Mouse (Mus musculus) neutrophil, adult 5-6 weeks (primary cell): Measurements from ENCODE around the gene Nr2c1. TPM values are rescaled to one million over a fixed set of nuclear protein-coding genes. Genes with fewer than 3 reads are reported as not detected.

Experiments
- ATAC-seq: fragments of 151-379, 151-347 bp; 2 replicates; pipeline ENCODE4 v1.8.0; 2017; ENCODE audit warnings: mild to moderate bottlenecking, moderate TSS enrichment; ENCODE audit not compliant: insufficient number of reproducible peaks, poor library complexity, low FRiP score, severe bottlenecking; ENCODE audit errors: extremely low read depth
- total RNA-seq: library from RNA; stranded (forward); fragments of 200-1000 nt; gene quantifications from 2 replicates; pipeline ENCODE4 v1.2.3, GENCODE M21; 2017

Gene Nr2c1
- total RNA-seq, 1 experiment from 2014 or later: 3.3 TPM

DNA sequence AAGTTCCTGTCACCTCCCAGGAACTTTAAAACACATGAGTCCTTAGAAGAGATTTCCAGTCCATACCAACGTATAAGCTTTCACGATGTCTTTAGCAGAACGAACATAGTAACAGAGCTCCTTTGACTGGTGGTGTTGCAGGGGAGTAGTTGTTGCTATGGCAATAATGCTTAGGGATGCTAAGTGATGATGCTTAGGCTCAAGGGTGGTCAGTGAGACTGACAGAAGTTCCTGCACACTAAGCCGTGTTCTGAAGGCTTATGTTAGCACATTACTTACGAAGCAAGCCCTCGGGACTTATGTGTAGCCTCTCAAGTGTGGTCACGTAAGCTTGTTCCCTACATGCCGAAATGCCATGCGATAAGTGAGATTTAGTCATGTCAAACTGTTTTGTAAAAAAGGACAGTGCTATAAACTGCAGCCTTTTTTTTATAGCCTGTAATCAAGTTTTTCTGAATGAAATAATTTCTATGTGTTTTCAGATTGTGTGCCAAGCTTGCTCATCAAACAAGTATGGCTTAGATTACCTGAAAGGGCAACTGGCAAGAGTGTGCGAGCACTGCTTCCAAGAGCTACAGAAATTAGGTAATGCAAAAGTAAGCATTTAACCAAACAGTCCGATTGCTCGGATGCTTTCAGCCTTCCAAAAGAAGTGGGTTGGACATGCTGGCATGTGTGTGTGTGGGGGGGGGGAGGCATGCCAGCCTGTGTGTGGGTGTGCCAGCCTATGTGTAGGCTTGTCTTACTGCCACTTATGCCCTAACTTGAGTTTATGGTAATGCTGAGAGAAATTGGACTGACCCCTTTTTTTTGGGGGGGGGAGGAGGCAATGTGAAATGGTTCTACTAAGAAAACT is 13.1 kb upstream of the Nr2c1 start:
- ATAC-seq: no peak

DNA sequence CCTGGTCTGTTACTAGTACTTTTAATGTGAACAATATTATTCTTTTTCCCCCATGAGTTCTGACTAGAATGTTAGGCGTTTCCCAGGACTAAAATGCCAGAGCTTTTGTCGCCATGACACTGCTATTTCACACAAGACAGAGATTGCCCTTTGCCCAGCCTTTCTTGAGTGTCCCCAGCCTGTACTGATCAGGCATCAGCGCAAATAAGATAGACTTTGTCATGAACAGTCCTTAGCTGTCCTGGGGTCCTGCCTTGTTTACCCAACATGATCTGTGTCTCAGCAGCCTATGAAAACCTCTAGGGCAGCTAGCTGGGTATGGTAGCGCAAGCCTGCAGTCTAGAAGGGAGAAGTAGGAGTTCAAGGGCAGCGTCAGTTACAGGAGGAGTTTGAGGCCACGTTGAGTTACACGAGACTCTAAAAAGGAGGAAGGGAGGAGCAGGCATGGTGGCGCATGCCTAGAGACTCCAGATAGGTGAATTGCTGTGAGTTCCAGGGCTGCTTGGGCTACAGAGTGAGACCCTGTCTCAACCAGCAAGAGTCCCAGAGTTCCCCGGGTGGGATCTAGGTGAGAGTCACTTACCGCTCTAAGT is 8.8 kb upstream of the Nr2c1 start:
- no peak for ATAC-seq

DNA sequence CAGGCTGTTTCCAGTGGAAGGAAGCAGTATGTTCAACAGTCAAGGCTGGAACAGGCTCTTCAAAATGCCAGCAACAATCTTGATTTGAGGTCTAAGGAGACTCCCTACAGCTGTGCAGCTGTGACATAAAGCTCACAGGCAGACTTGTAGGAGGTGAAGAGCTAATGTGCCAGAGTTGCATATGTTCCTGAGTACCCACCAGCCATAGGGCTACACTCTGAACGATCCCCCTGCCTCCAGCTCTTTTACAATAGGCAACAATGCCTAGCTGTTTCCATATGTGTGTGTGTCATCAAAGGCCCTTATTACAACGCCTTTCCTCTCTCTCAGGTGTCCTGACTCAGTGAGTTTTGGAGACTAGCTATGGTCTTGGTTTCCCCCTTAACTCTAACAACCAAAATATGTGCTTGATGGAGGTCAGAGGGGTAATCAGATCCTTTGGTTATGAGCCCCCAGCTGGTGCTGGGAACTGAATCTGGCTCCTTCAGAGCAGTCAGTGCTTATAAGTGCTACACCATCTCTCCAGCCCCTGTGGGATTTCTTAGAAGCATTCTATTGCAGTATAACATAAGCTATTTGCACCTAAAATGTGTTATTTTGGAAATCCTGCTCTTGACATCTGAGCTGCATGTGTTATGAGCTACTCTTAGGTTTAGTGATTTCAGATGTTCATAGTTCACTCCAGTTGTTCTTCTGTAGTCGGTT is 7.4 kb upstream of the Nr2c1 start:
- no peak for ATAC-seq

DNA sequence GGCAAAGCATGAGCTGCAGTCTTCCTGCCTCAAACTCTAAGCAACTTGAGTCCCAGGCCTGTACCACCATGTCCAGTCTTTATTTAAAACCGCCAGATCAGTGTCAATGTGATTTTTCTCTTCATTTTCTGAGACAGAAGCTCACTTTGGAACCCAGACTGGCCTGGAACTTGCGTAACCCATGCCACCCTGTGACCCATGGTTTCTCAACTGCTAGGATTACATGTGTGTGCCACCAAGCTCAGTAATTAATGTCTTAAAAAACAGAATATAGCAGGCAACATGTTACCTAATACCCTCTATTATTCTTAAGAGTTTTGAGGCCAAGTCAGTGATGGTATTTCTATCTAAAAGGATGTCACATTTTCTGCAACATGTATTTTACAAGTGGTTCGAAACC is 5.4 kb upstream of the Nr2c1 start:
- no peak for ATAC-seq

DNA sequence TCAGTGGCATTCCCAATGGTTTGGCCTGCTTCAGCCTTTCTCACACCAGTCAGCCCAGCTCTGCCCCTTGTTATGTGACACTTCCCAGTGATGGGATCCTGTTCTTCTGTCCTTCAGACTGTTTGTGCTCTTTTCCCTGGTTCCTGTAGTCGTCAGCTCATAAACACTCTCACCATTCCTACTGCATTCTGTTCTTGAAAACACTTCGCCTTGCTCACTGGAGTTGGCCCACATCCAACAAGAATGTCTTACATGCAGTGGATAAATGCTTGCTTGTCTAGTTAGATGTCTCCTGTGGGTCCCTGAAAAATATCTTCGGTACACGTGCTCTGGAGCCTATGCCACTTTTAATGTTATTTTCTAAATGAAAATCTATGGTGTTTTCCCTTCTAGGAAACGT is 3.2 kb upstream of the Nr2c1 start:
- no peak for ATAC-seq

DNA sequence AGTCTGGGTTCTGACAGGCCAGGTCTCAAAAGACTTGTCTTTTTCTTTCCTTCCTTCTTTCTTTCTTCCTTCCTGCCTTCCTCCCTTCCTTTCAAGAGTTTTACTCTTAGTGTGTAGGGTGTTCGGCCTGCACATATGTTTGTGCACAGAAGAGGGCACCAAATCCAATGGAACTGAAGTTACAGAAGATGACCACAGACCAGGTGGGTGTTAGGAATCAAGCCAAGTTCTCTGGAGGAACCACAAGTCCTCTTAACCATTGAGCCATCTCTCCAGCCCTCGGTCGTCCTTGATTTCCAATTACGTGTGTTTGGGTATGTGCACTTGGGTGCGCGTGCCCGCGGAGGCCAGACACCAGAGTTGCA is 450 bp upstream of the Nr2c1 start:
- peak; percentile 50; the same call in 1 of the 2 replicates for ATAC-seq

DNA sequence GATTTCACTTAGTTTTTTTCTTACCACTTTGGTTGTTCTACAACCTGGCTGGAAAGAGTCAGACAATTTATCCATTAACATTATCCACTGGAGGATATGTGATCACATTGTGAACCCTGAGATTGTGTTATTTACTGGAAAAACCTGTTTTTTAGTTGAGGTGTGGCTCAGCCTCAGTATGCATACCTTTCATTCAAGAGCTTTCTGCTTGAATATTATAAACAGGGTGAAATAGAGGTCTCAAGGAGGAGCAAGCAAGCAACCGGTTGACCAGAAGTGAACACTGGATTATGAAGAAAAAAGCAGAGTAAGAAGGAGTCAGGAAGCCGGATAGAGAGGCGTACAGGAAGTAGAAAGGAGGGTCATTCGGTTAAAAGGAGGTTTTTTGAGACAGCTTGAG is 3.7 kb downstream of the Nr2c1 start:
- no peak for ATAC-seq

DNA sequence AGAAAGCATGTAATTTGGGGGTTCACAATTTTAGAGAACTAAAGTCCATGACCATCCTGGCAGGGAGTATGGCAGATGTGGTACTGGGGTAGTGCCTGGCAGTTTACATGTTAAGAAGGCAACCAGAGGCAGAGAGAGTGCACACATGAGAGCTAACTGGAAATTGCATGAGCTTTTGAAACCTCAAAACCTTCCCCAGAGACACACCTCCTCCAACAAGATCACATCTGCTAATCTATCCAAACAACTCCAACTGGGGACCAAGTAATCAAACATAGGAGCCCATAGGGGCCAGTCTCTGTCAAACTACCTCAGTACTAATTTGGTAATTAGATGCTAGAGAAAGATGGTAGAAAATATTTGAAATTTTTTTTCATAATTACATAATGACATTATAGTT is 6.0 kb downstream of the Nr2c1 start:
- no peak for ATAC-seq

DNA sequence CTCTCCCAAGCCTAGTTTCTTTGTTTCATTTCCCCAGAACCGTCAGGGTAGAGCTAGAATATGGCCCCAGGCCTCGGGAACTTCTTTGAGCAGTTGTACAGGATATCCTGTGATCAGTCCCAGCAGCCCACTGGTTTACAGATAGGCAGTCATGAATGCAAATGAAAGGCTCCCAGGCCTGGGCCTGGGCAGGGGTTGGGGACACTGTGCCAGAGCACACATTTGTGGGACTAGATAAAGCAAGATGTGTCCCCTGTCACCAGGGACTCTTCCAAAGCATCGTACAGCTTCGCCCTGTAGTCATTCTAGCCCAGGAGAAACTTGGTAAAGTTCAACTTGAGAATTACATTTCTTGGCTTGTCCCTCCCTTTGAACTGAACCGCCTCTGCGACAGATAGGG is 11.1 kb downstream of the Nr2c1 start:
- ATAC-seq: no peak

DNA sequence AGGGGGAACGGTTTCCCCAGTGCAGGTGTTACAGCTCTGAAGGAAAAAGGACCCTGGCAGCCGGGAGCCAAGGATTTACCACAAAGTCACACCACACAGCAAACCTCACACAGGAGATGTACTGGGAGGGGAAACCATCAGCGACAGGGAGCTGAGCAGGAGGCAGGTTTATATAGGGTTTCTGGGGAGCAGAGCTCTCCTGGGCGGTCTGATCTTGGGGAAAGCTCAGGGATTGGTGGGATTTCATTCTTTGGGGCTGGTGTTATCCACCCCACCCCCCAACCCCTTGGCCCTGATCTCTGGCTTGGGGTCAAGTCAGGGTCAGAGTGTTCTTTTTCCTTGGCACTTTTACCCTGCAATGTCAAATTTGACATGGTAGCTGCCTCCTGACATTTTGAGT is 11.6 kb downstream of the Nr2c1 start:
- no peak for ATAC-seq

DNA sequence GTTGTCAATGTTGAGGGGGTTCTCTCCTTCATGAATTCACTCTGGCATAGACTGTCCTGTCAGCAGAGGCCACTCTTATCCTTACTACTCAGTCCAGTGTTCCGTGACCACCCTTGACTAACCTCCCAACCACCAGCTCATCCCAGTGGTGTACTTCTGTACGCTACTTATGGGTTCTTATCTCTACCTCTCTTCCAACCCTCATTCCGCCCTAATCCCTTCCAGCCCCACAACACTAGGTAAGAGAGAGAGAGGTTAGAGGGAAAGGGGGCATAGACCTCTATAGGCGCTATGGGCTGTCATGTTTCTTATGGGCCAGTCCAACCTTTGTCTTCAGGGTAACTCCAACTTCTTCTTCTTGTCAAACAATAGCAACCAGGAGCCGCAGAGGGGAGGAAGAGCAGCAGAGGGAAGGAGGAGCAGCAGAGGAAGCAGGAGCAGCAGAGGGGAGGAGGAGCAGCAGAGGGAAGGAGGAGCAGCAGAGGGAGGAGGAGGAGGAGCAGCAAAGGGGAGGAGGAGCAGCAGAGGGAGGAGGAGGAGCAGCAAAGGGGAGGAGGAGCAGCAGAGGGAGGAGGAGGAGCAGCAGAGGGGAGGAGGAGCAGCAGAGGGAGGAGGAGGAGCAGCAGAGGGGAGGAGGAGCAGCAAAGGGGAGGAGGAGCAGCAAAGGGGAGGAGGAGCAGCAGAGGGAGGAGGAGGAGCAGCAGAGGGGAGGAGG is 13.4 kb downstream of the Nr2c1 start:
- no peak for ATAC-seq

DNA sequence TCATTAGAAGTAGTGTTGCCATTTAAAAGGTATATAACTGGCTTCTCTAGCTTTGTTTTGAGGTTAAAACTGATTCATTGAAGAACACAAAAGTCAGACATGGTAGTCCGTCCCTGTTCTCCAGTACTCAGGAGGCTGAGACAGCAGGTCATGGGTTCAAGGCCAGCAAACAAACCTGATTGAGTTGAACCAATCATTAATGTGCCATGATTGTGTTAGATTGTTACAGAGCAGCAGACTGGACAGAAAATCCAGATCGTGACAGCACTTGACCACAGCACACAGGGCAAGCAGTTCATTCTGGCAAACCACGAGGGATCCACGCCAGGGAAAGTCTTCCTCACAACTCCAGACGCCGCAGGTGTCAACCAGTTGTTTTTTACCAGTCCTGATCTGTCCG is 14.2 kb downstream of the Nr2c1 start:
- ATAC-seq: no peak

DNA sequence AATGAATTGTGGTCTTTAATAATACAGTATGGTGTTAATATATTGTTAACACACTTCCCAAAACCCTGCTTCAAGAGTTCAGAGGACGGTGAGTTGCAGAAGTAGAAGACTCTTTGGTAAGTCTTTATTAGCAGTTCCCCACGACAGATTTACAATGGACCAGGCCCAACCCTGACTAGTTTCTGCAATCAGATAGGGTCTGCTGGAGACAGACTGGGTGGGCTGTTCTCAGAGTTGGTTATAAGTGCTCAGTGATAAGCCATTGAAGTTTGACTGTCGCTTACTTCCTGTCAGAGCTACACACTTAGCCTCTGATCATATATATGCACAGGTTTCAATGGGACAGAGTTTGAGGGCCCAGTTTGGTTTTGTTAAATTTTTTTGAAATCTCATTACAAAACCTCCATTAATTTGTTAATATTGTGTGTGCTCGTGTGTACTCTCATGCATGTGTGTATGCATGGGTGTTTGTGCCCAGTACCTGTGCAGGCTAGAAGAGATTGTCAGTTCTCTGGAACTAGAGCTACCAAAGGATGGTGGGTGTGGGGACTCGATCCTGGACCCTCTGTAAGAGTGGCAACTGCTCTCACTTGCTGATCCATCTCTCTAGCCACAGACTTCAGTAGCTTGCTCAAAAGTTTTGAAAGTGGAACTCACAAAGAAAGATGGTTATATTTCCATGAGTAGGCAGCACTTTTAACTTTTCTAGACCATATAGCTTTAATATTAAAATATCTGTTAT is 16.5 kb downstream of the Nr2c1 start:
- ATAC-seq: no peak

DNA sequence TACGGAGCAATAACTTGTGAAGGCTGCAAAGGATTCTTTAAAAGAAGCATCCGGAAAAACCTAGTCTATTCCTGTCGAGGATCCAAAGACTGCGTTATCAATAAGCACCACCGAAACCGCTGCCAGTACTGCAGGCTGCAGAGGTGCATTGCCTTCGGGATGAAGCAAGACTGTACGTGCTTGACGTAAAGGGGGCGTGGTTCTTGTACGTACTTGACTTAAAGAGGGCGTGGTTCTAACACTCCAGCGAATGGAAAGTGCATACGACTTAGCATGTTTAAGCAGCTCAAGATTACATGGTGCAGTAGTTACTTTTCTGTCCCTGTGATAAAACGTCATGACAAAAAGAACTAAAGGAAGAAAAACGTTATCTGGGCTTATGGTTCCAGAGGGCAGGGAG is 17.6 kb downstream of the Nr2c1 start:
- no peak for ATAC-seq

DNA sequence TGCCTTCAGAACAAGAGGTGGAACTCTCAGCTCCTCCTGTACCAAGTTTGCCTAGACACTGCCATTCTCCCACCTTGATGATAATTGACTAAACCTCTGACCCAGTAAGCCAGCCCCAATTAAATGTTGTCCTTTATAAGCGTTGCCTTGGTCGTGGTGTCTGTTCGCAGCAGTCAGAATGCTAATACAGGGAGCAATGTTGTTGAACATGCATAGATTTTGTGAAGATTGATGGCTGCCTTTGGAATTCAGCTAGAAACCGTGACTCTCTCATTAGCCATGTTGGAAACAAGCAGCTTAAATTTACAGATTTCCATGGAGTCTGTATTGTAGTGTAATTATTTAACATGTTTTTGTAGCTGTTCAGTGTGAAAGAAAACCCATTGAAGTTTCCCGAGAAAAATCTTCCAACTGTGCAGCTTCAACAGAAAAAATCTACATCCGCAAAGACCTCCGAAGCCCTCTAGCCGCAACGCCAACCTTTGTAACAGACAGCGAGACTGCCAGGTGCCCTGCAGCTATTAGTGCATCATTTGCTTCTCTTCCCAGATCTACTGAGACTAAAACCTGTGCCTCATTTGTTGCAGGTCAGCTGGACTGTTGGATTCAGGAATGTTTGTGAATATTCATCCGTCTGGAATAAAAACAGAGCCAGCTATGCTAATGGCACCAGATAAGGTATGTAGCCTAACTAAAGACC is 19.4 kb downstream of the Nr2c1 start:
- no peak for ATAC-seq

DNA sequence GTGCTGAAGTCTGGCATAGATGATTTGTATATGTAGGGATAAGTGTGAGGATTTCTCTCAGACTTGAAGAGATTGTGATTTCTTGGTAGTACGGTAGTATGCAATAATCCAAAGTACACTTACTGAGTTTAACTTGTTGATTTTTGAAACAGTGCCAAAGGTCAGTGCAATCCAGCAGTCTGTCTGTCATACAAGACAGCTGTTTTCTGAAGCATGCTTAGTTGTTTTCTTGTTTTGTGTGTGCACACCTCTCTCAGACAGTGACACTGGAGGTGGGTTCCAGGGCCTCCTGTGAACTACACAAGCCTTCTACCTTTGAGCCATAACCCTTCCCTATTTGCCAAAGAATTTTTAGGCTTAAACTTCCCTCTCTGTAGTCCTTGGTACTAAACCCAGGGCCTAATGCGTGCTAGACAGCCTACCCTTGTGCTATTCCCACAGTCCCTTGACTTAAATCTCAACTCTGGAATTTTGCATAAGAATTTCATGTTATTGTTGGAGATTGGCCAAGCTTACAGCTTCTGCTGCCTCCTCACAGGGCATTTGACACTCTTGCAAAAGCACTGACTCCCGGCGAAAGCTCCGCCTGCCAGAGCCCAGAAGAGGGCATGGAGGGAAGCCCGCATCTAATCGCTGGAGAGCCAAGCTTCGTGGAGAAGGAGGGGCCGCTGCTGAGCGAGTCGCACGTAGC is 23.8 kb downstream of the Nr2c1 start:
- ATAC-seq: no peak

DNA sequence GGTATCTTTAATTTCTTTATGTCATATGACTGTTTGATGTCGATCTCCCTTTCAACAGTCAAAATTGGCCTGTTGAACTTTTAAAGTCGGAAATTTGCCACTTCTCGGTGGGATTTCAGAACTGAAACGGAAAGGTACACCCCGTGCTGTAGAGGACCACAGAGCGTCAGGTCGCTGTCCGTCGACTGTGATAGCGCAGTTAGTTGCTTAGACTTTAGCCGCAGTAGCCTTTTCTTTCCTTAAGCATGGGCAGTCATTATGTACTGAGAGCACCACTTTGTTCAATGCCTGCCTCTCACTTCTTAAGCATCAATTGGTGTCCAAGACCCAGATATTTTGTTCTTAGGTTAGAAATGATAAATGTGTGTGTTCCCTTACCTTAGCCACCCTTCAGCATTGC is 24.3 kb downstream of the Nr2c1 start:
- no peak for ATAC-seq

DNA sequence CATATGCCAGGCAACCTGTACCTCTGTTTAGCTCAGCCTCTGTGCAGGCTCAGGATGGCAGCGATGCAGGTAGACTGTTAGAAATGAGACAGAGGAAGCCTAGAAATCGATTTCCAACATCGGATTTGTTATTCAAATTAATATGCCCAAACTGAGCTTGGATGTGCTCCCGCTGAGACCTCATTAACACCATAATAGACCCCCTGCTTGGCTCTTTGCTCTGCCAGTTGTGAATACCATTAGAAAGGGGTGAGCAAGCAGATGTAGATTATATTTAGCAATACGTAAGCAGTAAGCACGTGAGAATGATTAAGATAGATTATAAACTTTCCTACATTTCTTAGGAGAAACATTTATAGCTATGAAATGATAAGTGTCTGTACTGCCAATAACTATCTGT is 24.9 kb downstream of the Nr2c1 start:
- no peak for ATAC-seq
